Mouse (Mus musculus) brown adipose tissue, adult 24 weeks (tissue): ENCODE results near the gene Hbq1b. TPM values are rescaled to one million over a fixed set of nuclear protein-coding genes. Genes with fewer than 3 reads are reported as not detected.

Experiments
- H3K27ac ChIP-seq: fragments of 200-500 bp; replicated peaks from 2 replicates; pipeline ENCODE4 v1.5.1; 2012; ENCODE audit warnings: low read depth, mild to moderate bottlenecking, low read length
- H3K4me1 ChIP-seq: fragments of 200-500 bp; 2 replicates; pipeline ENCODE4 v1.6.1; 2012; ENCODE audit warnings: low read length, mixed read lengths; ENCODE audit not compliant: control insufficient read depth, insufficient read depth, insufficient read length
- H3K4me3 ChIP-seq: fragments of 200-500 bp; 2 replicates; pipeline ENCODE4 v1.5.1; 2012; ENCODE audit warnings: low read depth, mild to moderate bottlenecking, low read length, moderate library complexity; ENCODE audit not compliant: insufficient read depth
- polyA plus RNA-seq: library from polyadenylated mRNA; stranded (reverse); fragments of >200 nt; gene quantifications from 2 replicates; pipeline ENCODE4 v1.2.4, GENCODE M21; 2012; ENCODE audit not compliant: missing spikeins, insufficient read depth, insufficient read length

Gene Hbq1b
- polyA plus RNA-seq, 1 experiment = not detected

DNA sequence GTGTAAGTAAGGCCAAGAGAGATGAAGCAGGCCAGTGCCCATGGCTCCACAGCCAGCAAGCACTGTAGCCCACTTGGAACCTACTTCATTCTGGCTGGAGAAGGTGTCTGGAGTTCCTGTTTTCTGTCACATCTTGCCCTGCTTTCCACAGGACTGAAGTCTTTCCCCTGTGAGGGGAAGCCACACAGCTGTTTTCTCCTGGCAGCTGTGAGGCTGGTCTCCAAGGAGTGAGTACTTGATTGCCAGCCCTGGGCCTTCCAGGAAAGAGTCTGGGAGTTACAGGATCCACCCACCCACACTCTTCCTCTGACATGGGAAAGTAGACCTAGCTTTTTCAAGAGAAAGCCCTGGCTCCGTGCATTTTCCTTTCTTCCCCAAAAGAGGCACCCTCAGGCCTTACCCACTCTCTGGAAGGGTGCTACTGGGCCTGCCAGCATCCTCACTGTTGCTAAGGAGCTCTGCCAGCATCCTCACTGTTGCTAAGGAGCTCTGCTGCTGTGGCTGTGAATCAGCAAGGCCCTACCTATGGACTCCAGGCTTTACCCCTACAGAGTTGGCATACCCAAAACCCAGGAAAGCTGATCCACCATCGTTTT is 16.2 kb downstream of the Hbq1b start:
- Histone ChIP-seq H3K4me3 (no peak overlapping the region), H3K4me1 (no peaks in the 10 kb centered on the region), H3K27ac (no peak overlapping the region)

DNA sequence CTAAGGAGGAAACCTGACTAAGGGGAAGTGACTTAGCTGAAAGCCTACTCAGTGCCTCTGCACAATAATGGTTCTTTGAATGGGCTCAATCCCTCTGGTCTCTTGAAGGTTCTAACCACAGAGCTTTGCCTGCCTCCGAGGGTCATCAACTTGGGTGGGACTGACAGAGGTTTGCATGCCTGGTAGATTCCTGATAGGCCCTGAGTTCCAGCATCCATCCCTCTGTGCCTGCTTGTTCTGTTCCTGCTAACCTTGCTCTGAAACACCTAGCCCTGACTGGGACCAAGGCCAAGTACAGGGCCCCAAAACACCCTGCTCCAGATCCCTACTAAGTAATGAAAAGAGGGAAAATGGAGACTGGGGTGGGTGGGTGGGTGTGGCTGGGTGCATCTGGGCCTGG is 16.7 kb downstream of the Hbq1b start:
- Histone ChIP-seq H3K27ac (no peak overlapping the region), H3K4me3 (no peak overlapping the region), H3K4me1 (no peaks in the 10 kb centered on the region)

DNA sequence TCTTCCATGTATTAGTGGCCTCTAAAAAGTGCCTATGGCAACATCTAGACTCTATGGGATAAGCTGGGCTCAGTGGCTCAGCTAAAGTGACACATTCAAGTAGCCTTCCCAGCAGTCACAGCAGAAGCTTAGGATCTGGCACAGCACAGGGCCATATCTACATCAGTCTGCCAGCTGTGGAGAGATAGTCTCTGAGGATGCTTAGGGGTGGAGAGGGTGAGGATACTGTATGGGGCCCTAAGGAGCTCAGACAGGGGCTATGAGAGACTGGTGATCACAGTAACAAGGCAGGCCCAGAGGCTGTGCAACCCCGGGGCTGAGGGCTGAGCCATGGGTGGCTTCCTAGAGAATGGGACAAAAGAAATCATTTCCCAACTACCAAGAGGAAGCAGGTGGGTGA is 20.2 kb downstream of the Hbq1b start:
- Histone ChIP-seq H3K4me3 (no peak overlapping the region), H3K4me1 (no peaks in the 10 kb centered on the region), H3K27ac (no peak overlapping the region)

DNA sequence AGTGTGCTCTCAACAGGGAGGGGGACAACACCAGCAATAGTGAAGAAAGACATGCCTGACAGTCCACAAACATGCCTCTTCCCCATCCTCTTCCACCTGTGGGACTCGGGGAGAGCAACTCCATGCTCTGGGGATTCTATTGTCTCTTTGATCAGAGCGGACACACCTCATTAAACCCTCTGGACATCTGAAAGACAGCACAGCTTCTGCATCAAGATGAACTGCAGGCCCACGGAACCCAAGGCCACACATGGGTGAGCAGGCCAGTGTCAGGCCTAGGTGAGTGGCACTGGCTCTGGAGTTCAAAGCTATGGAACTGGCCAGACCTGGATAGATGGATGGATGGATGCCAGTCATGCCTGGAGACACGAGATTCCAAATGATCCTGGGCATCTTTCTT is 22.7 kb downstream of the Hbq1b start:
- H3K4me3 ChIP-seq = no peak overlapping the region
- no peaks in the 10 kb centered on the region for H3K4me1 ChIP-seq
- H3K27ac ChIP-seq = no peak overlapping the region

DNA sequence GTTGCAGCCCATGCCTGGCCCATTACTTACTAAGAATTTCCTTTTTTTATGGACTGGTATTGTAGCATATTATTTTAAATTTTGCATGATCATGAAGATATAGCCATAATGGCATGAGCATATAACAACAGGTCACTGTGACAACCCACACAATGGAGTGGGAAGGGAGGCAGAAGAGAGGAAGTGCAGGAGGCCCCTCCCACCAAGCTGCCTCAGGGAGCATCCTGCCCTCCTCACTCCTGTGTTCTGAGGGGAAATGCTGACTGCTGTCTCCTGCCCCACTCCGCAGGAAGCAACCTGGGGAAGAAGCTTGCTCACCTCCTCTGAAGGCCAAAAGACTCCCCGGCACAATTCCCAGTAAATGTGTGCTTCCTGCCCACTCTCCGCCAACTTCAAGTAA is 23.2 kb downstream of the Hbq1b start:
- Histone ChIP-seq H3K27ac (no peak overlapping the region), H3K4me3 (no peak overlapping the region), H3K4me1 (no peaks in the 10 kb centered on the region)

DNA sequence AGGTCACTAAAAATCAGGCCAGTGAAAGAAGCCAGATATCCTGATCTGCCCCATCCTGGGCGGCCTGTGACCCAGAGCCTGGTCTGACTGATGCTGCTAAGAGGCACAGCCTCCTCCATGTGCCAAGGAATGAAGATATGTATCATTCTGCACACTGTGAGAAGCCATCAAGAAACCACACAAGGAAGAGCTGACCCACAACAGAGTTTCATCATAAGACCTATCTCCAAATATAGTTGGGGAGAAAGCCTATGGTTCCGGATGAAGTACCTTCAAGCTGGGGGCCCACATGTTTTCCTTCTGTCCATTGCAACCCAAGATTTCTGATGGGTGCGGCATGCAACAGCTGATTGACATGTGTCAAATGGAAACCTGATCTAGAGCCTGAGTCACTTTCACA is 29.2 kb downstream of the Hbq1b start:
- Histone ChIP-seq H3K4me3 (no peak overlapping the region), H3K4me1 (no peaks in the 10 kb centered on the region), H3K27ac (no peak overlapping the region)

DNA sequence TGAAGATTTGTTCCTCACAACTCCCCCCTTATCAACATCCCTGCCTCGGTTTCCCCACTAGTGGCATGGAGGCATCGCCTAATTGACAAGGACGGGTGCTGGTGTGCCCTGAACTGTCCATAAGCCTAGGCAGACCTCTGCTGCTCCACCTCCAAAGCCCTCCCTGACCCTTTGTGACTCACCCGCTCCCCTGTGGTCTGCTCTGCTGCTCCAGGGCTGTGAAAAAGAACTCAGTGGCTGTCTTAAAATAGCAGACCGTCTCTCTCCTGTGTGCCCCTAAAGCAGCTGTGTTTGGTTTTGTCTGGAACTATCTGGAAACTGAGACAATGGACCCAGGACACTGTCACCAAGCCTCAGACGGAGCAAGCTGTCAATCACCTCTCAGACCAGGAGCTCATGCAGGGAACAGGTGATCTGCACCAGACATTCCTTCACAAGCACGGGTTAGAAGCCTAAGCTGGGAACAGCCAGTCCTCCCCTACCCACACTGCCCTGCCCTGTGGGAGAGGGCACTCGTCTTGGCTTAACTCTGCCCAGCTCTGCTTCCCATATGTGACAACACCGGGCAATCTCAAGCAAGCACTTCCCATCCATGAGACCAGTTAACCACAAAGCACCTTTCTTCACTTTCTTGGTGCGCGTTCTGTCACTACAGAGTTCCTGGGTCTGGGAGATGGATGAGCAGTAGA is 33.9 kb downstream of the Hbq1b start:
- no peak overlapping the region for H3K4me3 ChIP-seq
- H3K4me1 ChIP-seq = no peaks in the 10 kb centered on the region
- no peak overlapping the region for H3K27ac ChIP-seq

DNA sequence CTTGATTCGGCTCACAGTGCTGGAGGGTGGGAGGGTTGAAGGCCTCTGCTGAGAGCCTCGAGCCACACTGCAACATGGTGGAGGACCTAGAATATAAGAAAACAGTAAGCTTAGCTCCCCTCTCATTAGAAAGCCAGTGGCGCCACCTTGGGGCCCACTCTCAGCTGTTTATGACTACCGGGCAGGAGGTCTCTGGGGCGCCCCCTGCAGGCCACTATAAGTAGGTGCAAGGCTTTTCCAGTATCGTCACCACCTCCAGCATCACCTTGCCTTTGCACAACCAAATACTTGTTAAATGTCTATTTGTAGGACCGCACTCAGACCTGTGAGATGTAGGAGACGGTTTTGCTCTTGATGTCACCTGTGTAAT is 34.4 kb downstream of the Hbq1b start:
- H3K4me3 ChIP-seq = no peak overlapping the region
- H3K4me1 ChIP-seq = no peaks in the 10 kb centered on the region
- no peak overlapping the region for H3K27ac ChIP-seq

DNA sequence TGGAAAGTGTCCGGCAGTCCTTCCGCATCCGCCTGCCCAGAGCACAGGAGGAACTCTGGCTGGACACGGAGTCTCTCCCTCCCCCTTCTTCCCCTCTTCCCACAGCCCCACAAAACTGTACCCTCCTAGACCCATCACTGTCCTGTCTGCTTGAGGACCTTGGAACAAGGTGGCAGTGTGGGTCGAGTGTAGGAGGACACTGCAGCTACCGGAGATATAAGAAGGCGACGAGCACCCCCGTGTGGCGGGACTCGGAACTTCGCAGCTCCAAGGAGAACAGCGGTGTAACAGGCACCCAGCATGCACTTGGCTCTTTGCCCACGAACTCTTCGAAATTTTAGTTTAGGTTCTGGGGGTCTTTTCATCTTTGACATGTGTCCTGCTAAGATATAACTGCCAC is 37.8 kb downstream of the Hbq1b start:
- Histone ChIP-seq H3K4me3 (peak overlapping the region; percentile 41), H3K4me1 (no peaks in the 10 kb centered on the region), H3K27ac (no peak overlapping the region)

DNA sequence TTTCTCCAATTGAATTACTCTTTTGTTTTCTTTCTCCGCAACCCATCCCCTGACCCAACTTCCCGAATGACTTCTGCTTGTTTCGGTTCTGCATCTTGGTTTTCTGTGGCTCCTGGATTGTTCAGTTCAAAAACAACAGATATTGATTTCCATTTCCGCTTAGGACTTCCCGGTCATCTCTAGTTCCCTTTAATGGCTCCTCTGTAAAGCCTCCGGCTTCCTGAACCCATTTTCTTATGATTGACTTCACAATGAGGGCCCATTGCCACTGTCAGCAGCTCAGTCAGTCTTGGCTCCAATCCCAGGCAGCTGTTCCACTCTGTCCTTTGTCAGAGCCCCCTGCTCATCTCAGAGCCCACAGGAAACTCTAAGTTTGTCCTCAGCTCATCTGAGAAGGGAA is 44.3 kb downstream of the Hbq1b start:
- Histone ChIP-seq H3K4me1 (peaks cover 4% of the 10 kb centered on the region; the same call in 1 of the 2 replicates), H3K27ac (0 out of 2 replicates have a peak overlapping the region, but pooled peaks have one; percentile 36), H3K4me3 (no peak overlapping the region)

DNA sequence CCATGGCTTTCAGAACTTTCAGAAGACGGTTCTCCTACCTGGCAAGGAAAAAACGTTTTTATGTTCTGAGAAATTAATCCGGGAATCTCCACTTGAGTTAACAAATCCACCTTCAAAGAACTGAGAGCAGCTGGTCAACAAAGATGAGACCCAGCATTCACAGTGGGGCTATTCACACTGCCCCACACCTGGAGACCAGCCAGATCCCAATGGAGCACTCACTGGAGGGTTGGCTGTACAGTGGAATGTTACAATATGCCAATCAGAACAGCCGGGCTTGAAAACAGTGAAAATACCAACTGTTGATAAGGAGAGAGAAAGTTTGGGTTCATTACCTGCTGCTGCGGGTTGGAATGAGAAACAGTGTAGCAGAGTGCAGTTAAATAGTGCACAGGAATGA is 45.1 kb downstream of the Hbq1b start:
- Histone ChIP-seq H3K4me1 (peaks cover 4% of the 10 kb centered on the region; the same call in 1 of the 2 replicates), H3K4me3 (no peak overlapping the region), H3K27ac (peak overlapping the region; percentile 36; the same call in 1 of the 2 replicates)

DNA sequence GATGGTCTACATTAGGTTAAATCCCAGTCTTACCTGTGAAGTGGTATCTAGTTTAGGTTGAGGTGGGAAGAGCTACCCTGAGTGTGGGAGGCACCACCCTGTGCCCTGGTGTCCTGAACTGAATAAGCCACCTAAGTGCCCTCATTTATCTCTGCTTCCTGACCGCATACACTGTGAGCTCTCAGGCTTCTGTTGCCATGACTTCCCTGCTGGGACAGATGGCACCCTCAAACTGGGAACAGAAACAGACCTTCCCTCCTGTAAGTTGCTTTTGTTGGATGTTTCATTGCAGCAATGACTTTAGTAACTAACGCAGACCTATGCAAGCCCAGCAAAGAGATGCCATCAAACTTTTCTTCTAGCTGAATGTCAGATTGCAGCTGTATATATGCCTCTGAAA is 46.5 kb downstream of the Hbq1b start:
- H3K27ac ChIP-seq = no peak overlapping the region
- H3K4me1 ChIP-seq = peaks cover 4% of the 10 kb centered on the region
- no peak overlapping the region for H3K4me3 ChIP-seq

DNA sequence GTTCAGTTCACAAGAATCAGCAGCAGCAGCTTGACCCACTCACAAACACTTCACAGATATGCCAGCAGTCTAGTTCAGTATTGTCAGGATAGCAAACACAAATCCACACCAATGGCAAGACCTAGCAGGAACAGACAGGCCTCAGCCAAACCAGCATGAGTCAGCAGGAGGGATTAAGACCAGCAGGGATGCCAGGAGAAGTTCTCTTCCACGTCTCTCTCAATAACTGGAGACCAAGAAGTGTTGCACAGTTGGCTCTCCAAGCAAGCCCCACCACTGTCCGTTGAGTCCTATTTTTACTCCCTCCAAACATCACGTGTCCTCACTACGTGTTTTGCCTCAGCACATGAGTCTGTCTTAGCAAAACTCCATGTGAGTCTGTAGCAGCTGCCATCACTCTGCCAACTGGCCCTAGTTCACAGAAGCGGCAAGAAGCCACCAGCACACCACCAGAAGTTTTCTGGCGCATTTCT is 49.7 kb downstream of the Hbq1b start:
- no peak overlapping the region for H3K27ac ChIP-seq
- peaks cover 10% of the 10 kb centered on the region for H3K4me1 ChIP-seq
- no peak overlapping the region for H3K4me3 ChIP-seq
